Mouse (Mus musculus) hindbrain, embryonic 14.5 days (tissue): ENCODE measurements at regions not wholly inside any gene's neighbourhood (a gene's known extent, or its start where the extent isn't known, plus 50 kb on each side); places are given as distances from the start of the nearest gene placed in this dataset.
"Not testable (repeated sequence)": the region's sequence is repeated elsewhere in the genome, so short reads cannot be mapped to it uniquely, and the experiment has no call there.

ENCODE experiments used
- ATAC-seq: fragments of 200-750 bp; cut with Nextera tagmentation; 2 replicates; pipeline ENCODE4 v1.8.0; 2017; ENCODE audit warnings: moderate number of reproducible peaks, mild to moderate bottlenecking, moderate TSS enrichment, moderate library complexity; ENCODE audit not compliant: low FRiP score
- DNase-seq: peaks from one replicate; pipeline ENCODE4 v3.0.0-alpha.2; 2015; ENCODE audit warnings: low spot score
- H3K27ac ChIP-seq: fragments of 300-500 bp; sonication (generic); 2 replicates; pipeline ENCODE4 v1.5.1; 2014; ENCODE audit warnings: mild to moderate bottlenecking, moderate library complexity
- H3K27me3 ChIP-seq: fragments of 300-500 bp; sonication (generic); 2 replicates; pipeline ENCODE4 v1.6.1; 2014; ENCODE audit warnings: mild to moderate bottlenecking, low read length, mixed read lengths; ENCODE audit not compliant: control insufficient read depth, insufficient read depth
- H3K36me3 ChIP-seq: fragments of 300-500 bp; sonication (generic); replicated peaks from 2 replicates; pipeline ENCODE4 v1.6.1; 2014; ENCODE audit not compliant: control insufficient read depth, insufficient read depth
- H3K4me1 ChIP-seq: fragments of 300-500 bp; sonication (generic); replicated peaks from 2 replicates; pipeline ENCODE4 v1.6.1; 2014; ENCODE audit warnings: antibody characterized with exemption, low read length, mixed read lengths; ENCODE audit not compliant: control insufficient read depth, insufficient read depth
- H3K4me2 ChIP-seq: fragments of 300-500 bp; sonication (generic); replicated peaks from 2 replicates; pipeline ENCODE4 v1.6.1; 2014; ENCODE audit warnings: mild to moderate bottlenecking, moderate library complexity
- H3K4me3 ChIP-seq: fragments of 300-500 bp; sonication (generic); replicated peaks from 2 replicates; pipeline ENCODE4 v1.5.1; 2014; ENCODE audit warnings: mild to moderate bottlenecking, low read length
- H3K9ac ChIP-seq: fragments of 300-500 bp; sonication (generic); 2 replicates; pipeline ENCODE4 v1.6.1; 2014
- H3K9me3 ChIP-seq: fragments of 300-500 bp; sonication (generic); 2 replicates; pipeline ENCODE4 v1.6.1; 2016; ENCODE audit warnings: low read length; ENCODE audit not compliant: control insufficient read depth
- WGBS: fragments of 180-500 bp; shearing (Covaris S2); extraction: QIAGEN DNeasy Blood & Tissue Kit; methylation state at CpG from one replicate; pipeline ENCODE4 v1.1.7; 2014; 5-methylcytosine and 5-hydroxymethylcytosine counted together

DNA sequence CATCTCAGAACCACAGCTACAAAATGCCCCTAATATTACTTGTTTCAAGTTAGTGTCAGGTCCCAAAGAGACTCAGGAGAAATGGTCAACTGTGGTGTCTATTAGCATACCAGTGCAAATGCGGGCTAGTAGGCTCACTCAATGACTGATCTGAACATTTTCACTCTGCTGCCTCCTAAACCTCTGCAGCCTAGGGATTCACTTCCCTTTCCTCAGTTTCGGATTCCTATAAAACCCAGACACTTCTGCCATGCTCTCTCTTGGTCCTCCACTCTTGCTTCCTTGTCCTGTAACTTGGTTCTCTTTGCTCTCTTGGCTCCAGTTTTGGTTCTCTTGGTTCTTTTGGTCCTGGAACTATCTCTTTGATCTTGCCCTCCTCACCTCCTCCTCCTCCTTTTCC, 206.3 kb upstream of the Spef2 start:
- ATAC-seq, result no peak
- no peaks in the 10 kb centered on the region for H3K27me3 ChIP-seq

DNA sequence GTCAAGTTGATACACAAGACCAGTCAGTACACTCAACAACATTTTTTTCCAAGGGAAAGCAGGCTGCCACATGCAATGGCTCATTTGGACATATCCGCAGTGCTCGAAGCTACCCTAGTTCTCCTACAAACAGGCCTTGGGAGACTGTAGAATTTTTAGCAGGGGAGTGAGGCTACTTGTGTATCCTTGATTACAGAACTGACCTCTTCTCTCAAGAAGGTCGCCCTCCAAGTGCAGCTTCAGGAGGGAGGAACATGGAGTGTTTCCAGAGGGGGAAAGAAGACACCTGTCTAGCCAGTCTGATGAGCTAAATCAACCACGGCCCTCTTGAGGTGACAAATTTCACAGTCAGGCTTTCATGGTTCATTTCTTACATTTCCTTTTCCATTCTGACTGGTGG, 202.0 kb upstream of the Prlr start:
- Histone ChIP-seq H3K36me3 (no peaks in the 10 kb centered on the region), H3K4me1 (no peaks in the 10 kb centered on the region), H3K4me2 (no peak overlapping the region), H3K4me3 (no peak overlapping the region), H3K9ac (no peak overlapping the region), H3K27me3 (no peaks in the 10 kb centered on the region), H3K9me3 (no peaks in the 10 kb centered on the region), H3K27ac (no peak overlapping the region)
- DNase-seq (no peak), ATAC-seq (no peak)
- 83% methylated on average over 4 of the region's 4 CpGs for WGBS

More for the DNA sequence above, 206.3 kb upstream of the Spef2 start:
- Histone ChIP-seq H3K9me3 (no peaks in the 10 kb centered on the region), H3K4me3 (no peak overlapping the region), H3K36me3 (no peaks in the 10 kb centered on the region), H3K4me2 (no peak overlapping the region), H3K4me1 (no peaks in the 10 kb centered on the region), H3K9ac (no peak overlapping the region), H3K27ac (no peak overlapping the region)
- no peak for DNase-seq
- 84% methylated on average over 2 of the region's 2 CpGs for WGBS

DNA sequence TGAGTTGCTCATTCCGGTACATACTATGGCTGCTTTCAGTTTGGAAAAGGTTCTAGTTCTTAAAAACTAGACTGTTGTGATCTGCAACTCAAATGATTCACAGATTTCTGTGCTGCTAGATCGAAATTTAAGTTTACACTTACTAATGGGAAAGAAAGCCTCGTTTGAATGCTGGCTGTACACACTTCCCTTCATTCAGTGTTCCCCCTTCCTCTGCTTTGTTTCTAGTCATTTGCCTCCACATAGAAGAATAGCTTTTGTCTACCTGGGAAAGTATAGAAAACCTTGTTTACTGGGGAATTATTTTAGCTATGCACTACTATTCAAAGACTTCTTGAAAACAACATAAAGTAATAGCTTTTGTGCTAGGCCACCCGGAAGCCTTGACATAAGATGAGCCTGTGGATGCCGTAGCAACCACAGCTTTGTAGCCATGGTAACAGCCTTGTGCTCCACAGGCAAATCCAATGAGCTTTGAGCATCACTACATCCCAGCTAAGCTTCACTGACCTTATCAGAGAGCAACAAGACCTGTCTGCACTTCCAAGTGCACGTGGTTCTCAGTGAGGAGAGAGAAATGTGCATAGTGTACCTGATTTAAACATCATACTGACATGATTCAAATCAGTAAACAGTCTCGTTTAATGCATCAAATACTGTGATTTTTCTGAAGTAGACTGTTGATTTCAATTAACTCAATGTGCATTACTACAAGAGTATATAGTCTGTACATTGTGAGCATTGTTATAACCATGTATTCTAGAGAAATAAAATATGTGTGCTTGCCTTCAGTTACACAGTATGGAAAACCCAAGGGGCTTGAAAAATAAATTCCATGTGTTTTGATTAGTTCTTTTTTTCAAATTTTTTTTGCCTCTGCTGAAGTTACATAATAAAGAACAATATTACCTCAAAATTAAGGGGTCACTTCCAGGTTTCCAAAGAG, 165.5 kb upstream of the Prlr start:
- DNase-seq (peak; percentile 64), ATAC-seq (peak; percentile 98)
- H3K9ac ChIP-seq, result no peak overlapping the region
- no peak overlapping the region for H3K4me3 ChIP-seq
- H3K9me3 ChIP-seq, result no peaks in the 10 kb centered on the region
- no peaks in the 10 kb centered on the region for H3K36me3 ChIP-seq
- no peak overlapping the region for H3K4me2 ChIP-seq
- peak overlapping the region; percentile 51 for H3K27ac ChIP-seq
- H3K27me3 ChIP-seq, result no peaks in the 10 kb centered on the region
- WGBS, result 33% methylated on average over 7 of the region's 7 CpGs
- peaks cover 9% of the 10 kb centered on the region; the same call in 1 of the 2 replicates for H3K4me1 ChIP-seq

DNA sequence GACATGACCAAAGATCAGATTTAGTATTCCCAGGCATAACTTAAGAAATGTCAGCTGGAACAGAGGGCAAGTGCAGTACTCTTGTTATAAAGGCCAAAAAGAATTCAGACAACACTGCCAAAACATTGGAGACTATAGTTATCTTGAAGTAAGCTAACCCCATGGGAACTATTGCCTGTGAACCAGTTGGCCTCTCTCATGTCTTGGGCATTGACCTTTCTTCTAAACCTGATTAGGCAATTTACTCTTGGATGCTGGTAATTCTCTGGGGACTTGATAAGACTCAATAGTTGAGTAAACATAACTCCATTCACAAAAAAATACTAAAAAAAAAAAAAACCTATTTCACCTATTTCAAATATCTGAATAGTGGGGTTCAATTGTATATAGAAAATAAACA, 159.8 kb upstream of the Prlr start:
- Histone ChIP-seq H3K36me3 (no peaks in the 10 kb centered on the region), H3K9ac (no peak overlapping the region)

DNA sequence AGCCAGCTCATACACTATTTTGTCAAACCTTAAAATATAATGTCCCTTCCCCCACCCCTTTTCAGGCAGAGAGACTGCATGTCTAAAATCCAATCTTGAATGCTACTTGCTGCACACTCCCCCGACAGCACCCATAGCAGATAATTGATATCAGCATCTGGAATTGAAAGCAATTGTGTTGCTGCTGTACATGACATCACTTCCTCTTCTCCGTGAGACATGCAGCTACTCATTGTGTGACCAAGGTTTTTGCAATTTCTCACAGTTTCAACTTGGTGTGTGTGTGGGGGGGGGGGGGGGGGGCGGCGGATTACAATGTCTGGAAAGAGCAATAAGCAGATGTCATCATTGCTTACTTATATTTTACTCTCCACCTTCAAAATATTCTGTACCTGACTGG, 147.1 kb upstream of the Prlr start:
- no peaks in the 10 kb centered on the region for H3K4me1 ChIP-seq
- H3K4me2 ChIP-seq, result no peak overlapping the region
- WGBS, result 87% methylated on average over 4 of the region's 4 CpGs
- no peak overlapping the region for H3K27ac ChIP-seq
- H3K9me3 ChIP-seq, result no peaks in the 10 kb centered on the region
- H3K4me3 ChIP-seq, result no peak overlapping the region
- no peak for ATAC-seq
- no peak overlapping the region for H3K9ac ChIP-seq
- no peak for DNase-seq
- H3K27me3 ChIP-seq, result no peaks in the 10 kb centered on the region
- no peaks in the 10 kb centered on the region for H3K36me3 ChIP-seq

More for the DNA sequence above, 159.8 kb upstream of the Prlr start:
- H3K4me3 ChIP-seq, result no peak overlapping the region
- no peak overlapping the region for H3K27ac ChIP-seq
- H3K27me3 ChIP-seq, result no peaks in the 10 kb centered on the region
- H3K4me2 ChIP-seq, result no peak overlapping the region
- H3K9me3 ChIP-seq, result no peaks in the 10 kb centered on the region
- no peak for DNase-seq
- H3K4me1 ChIP-seq, result no peaks in the 10 kb centered on the region
- ATAC-seq, result no peak

DNA sequence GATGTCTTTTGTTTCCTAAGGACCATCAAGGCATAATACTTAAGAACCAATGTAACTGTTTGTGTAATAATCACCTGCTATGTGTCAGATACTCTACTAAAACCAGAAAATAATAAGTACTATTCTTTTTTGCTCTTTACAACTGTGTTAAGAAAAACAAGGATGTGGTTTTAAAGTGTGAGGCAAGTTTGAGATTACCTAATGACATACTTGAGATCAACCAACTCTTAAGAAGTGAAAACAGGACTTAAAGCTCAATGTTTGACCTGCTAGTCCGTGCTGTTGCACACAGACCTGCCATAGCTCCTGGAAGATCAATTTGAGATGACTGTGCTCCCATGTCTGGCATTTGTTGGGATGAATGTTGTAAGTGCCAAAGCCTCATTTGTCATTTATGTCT, 141.5 kb upstream of the Prlr start:
- H3K4me2 ChIP-seq, result no peak overlapping the region
- no peaks in the 10 kb centered on the region for H3K9me3 ChIP-seq
- H3K9ac ChIP-seq, result no peak overlapping the region
- WGBS, result 65% methylated on average over 1 of the region's 1 CpGs
- H3K4me1 ChIP-seq, result no peaks in the 10 kb centered on the region
- ATAC-seq (no peak), DNase-seq (no peak)
- no peaks in the 10 kb centered on the region for H3K27me3 ChIP-seq
- H3K27ac ChIP-seq, result no peak overlapping the region
- H3K36me3 ChIP-seq, result no peaks in the 10 kb centered on the region
- H3K4me3 ChIP-seq, result no peak overlapping the region

DNA sequence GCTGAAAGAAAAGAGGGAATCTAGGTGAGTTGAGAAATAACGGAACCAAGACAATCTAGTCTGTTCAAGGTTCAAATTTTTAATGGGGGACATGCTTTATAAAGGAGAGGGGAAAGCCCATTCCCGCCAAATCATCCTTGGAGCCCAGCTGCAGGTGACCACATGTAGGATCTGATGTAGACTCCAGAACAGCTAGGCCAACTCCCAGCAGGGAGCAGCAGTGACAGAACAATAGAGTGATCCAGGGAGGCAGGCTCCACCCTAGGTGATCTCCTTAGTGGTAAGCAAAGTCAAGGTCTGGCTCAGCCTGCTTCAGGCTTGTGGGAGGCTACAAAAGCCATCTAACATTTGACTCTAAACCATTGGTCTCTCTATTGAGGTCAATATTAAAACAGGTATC, 140.5 kb upstream of the Prlr start:
- H3K4me1 ChIP-seq, H3K4me3 ChIP-seq, H3K9ac ChIP-seq, H3K27ac ChIP-seq, H3K9me3 ChIP-seq, H3K27me3 ChIP-seq, DNase-seq, H3K36me3 ChIP-seq, ATAC-seq, H3K4me2 ChIP-seq: not testable (repeated sequence)
- WGBS, result 74% methylated on average over 2 of the region's 2 CpGs

DNA sequence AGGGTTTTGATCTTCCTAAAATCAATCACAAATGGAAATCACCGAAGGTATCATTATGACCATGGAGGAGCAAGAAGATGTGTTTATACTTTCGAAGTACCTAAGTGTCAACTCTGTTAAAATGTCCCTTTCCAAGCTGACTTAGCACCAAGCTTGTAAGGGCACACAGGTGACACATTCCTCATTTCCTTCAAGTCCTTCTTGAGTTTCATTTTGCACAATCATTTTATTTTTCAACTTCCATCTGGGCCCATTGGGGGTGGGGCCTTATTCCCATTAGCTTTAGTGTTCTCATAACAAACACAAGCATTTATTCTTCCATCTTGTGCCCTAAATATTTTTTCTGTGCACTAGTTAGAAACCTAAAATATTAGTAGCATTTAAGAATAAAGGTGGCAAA, 103.5 kb upstream of the Prlr start:
- no peaks in the 10 kb centered on the region for H3K27me3 ChIP-seq
- H3K9ac ChIP-seq, result no peak overlapping the region
- DNase-seq, result no peak
- 97% methylated on average over 2 of the region's 2 CpGs for WGBS
- no peak for ATAC-seq
- H3K4me3 ChIP-seq, result no peak overlapping the region
- H3K4me1 ChIP-seq, result no peaks in the 10 kb centered on the region
- no peaks in the 10 kb centered on the region for H3K9me3 ChIP-seq
- H3K27ac ChIP-seq, result no peak overlapping the region
- no peak overlapping the region for H3K4me2 ChIP-seq
- no peaks in the 10 kb centered on the region for H3K36me3 ChIP-seq

DNA sequence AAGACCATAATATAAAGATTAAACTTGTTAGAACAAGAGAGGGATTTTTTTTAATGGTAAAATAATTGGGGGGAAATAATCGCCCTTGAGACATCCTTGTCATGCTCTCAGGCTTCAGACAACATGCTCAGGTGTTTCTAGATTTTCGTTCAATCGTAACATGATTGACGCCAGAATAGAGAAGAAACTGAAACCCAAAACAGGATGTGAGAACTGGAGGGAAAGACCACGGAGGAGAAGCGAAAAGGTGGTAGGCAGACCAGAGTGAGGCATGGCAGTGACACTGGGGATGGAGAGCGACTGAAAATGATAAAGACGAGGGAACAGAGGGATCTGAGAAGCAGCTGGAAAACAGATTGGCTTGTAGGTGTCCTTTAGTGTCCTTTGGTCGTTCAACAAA, 102.1 kb upstream of the Prlr start:
- WGBS, result 79% methylated on average over 9 of the region's 9 CpGs
- H3K36me3 ChIP-seq, result no peaks in the 10 kb centered on the region
- ATAC-seq, result no peak
- H3K4me3 ChIP-seq, result no peak overlapping the region
- H3K27me3 ChIP-seq, result no peaks in the 10 kb centered on the region
- no peak for DNase-seq
- H3K27ac ChIP-seq, result no peak overlapping the region
- no peaks in the 10 kb centered on the region for H3K9me3 ChIP-seq
- no peaks in the 10 kb centered on the region for H3K4me1 ChIP-seq
- H3K9ac ChIP-seq, result no peak overlapping the region
- H3K4me2 ChIP-seq, result no peak overlapping the region
